19 mouse cellular contexts compared by ENCODE assay signal in genomic region chr5:139203312-139203711, GRCm38 (mm10).
"Had no signal": no experiment of that assay in that cellular context is flagged by ENCODE, and none has a peak within 500 bp of the region (broad histone marks: within the 10 kb centered on the region; RNA-seq: fewer than 3 reads in every experiment).

No protein-coding gene starts in this region.

- H3K9me3 ChIP-seq: intestine, embryonic 15.5 days; kidney, embryonic 15.5 days; limb, embryonic 10.5 days; limb, embryonic 13.5 days; midbrain, embryonic 10.5 days; midbrain, embryonic 13.5 days; neural tube, embryonic 13.5 days had no signal

- DNase-seq: kidney, adult 11 months; kidney, adult 8-10 months; kidney, postnatal 10 days; kidney, postnatal 36 days; layer of hippocampus, postnatal 36 days; lung, adult 2 months; lung, postnatal 14 days; lung, postnatal 4 days; right cerebral cortex, postnatal 4 days; thymus, postnatal 36 days had no signal

- H3K36me3 ChIP-seq: intestine, embryonic 15.5 days; kidney, embryonic 15.5 days; limb, embryonic 10.5 days; neural tube, embryonic 13.5 days had no signal

- H3K4me2 ChIP-seq: intestine, embryonic 15.5 days; kidney, embryonic 15.5 days; limb, embryonic 13.5 days; midbrain, embryonic 13.5 days; neural tube, embryonic 13.5 days had no signal

- H3K4me3 ChIP-seq: intestine, embryonic 15.5 days; kidney, embryonic 15.5 days; limb, embryonic 10.5 days; limb, embryonic 13.5 days; midbrain, embryonic 10.5 days; midbrain, embryonic 13.5 days; neural tube, embryonic 13.5 days had no signal

- H3K9ac ChIP-seq: intestine, embryonic 15.5 days; kidney, embryonic 15.5 days; limb, embryonic 13.5 days; neural tube, embryonic 13.5 days had no signal

- ATAC-seq: intestine, embryonic 15.5 days; midbrain, embryonic 13.5 days; midbrain, embryonic 16.5 days had no signal

- H3K27ac ChIP-seq: intestine, embryonic 15.5 days; kidney, embryonic 15.5 days; limb, embryonic 10.5 days; limb, embryonic 13.5 days; midbrain, embryonic 10.5 days; midbrain, embryonic 13.5 days; neural tube, embryonic 13.5 days; stomach, postnatal 0 days had no signal

- H3K27me3 ChIP-seq: intestine, embryonic 15.5 days; kidney, embryonic 15.5 days; limb, embryonic 13.5 days; midbrain, embryonic 13.5 days; neural tube, embryonic 13.5 days had no signal
